Mouse (Mus musculus) frontal cortex, postnatal 14 days (tissue): ENCODE results near the gene Bicc1.

Experiments
- DNase-seq, 2 experiments: peaks; one replicate each; pipeline ENCODE4 v3.0.0; 2022; ENCODE audit warnings: low spot score in 2 of 2

The Bicc1 gene

GRCm38 (mm10) chr10:71058070-71058469, 101.4 kb downstream of the Bicc1 start:
- DNase-seq, result no peak

- no peak for DNase-seq
These were observed 106.8 kb downstream of the Bicc1 start for GRCm38 (mm10) chr10:71052748-71053147.

- no peak for DNase-seq
These were observed 107.3 kb downstream of the Bicc1 start for GRCm38 (mm10) chr10:71052208-71052607.

- DNase-seq, result no peak
These were observed 108.7 kb downstream of the Bicc1 start for GRCm38 (mm10) chr10:71050722-71051333.

GRCm38 (mm10) chr10:71049294-71049693, 110.2 kb downstream of the Bicc1 start:
- no peak for DNase-seq

GRCm38 (mm10) chr10:71044410-71044809, 115.1 kb downstream of the Bicc1 start:
- no peak for DNase-seq

- no peak for DNase-seq
These were observed 117.6 kb downstream of the Bicc1 start for GRCm38 (mm10) chr10:71041874-71042273.

GRCm38 (mm10) chr10:71036484-71036883, 123.0 kb downstream of the Bicc1 start:
- DNase-seq, result no peak

GRCm38 (mm10) chr10:71028996-71029395, 130.5 kb downstream of the Bicc1 start:
- DNase-seq, result no peak

- DNase-seq, result no peak
These were observed 131.2 kb downstream of the Bicc1 start for GRCm38 (mm10) chr10:71028066-71028844.

GRCm38 (mm10) chr10:71025131-71025894, 134.2 kb downstream of the Bicc1 start:
- DNase-seq, result no peak

- DNase-seq, result no peak
These were observed 134.8 kb downstream of the Bicc1 start for GRCm38 (mm10) chr10:71024681-71025080.

- DNase-seq, result no peak
These were observed 136.0 kb downstream of the Bicc1 start for GRCm38 (mm10) chr10:71023471-71023870.

- DNase-seq, result no peak
These were observed 139.0 kb downstream of the Bicc1 start for GRCm38 (mm10) chr10:71020459-71020858.

- DNase-seq, result no peak
These were observed 139.7 kb downstream of the Bicc1 start for GRCm38 (mm10) chr10:71019836-71020235.

GRCm38 (mm10) chr10:71009771-71010496, 149.6 kb downstream of the Bicc1 start:
- DNase-seq, result no peak

GRCm38 (mm10) chr10:71008721-71009120, 150.8 kb downstream of the Bicc1 start:
- DNase-seq, result no peak

- DNase-seq, result no peak
These were observed 151.5 kb downstream of the Bicc1 start for GRCm38 (mm10) chr10:71007956-71008355.

GRCm38 (mm10) chr10:71007516-71007915, 152.0 kb downstream of the Bicc1 start:
- DNase-seq, result no peak

- DNase-seq, result no peak
These were observed 152.5 kb downstream of the Bicc1 start for GRCm38 (mm10) chr10:71007001-71007400.

GRCm38 (mm10) chr10:71002871-71003270, 156.6 kb downstream of the Bicc1 start:
- DNase-seq, result no peak

- DNase-seq, result no peak
These were observed 157.3 kb downstream of the Bicc1 start for GRCm38 (mm10) chr10:71002186-71002585.
